Mouse (Mus musculus): Measurements from ENCODE around the gene Tube1. TPM values are rescaled to one million over a fixed set of nuclear protein-coding genes. Genes with fewer than 3 reads are reported as not detected.

The Tube1 gene
- polyA plus RNA-seq (2014; fragmentation: Illumina TruSeq; extraction: RNeasy Lipid Tissue Mini Kit (QIAGEN cat#74804); ENCODE audit: low read depth, low replicate concordance) = 7.8 TPM

GRCm38 (mm10) chr10:39133462-39134310 is at the start of gene Tube1, which contains the start of gene Fam229b:
Gene Tube1 (plus strand): TSS chr10:39133976.
Gene Fam229b (minus strand): TSS chr10:39133914.

GRCm38 (mm10) chr10:39163694-39164093 is 29.9 kb downstream of the Tube1 start, which contains the start of gene Ccn6:
Gene Ccn6 (minus strand): TSS chr10:39163794.

Other genes with a start within 250 kb of the Tube1 start
- 1.7 TPM for gene Lama4, start 168.5 kb upstream of the Tube1 start, polyA plus RNA-seq (2014; fragmentation: Illumina TruSeq; extraction: RNeasy Lipid Tissue Mini Kit (QIAGEN cat#74804); ENCODE audit: low read depth, low replicate concordance)
- gene Fam229b, start 62 bp upstream of the Tube1 start, polyA plus RNA-seq (2014; fragmentation: Illumina TruSeq; extraction: RNeasy Lipid Tissue Mini Kit (QIAGEN cat#74804); ENCODE audit: low read depth, low replicate concordance) = 2,110 TPM
- 0.20 TPM for gene Ccn6, start 29.8 kb downstream of the Tube1 start, polyA plus RNA-seq (2014; fragmentation: Illumina TruSeq; extraction: RNeasy Lipid Tissue Mini Kit (QIAGEN cat#74804); ENCODE audit: low read depth, low replicate concordance)
- gene Fyn, start 234.9 kb downstream of the Tube1 start, polyA plus RNA-seq (2014; fragmentation: Illumina TruSeq; extraction: RNeasy Lipid Tissue Mini Kit (QIAGEN cat#74804); ENCODE audit: low read depth, low replicate concordance) = 34.5 TPM